Mouse (Mus musculus): Measurements from ENCODE around the gene Cmc2. TPM values are rescaled to one million over a fixed set of nuclear protein-coding genes. Genes with fewer than 3 reads are reported as not detected.

Cmc2 gene
- total and polyA plus RNA-seq, 3 experiments: 30.0 to 79.2 (median 65.8) TPM

DNA sequence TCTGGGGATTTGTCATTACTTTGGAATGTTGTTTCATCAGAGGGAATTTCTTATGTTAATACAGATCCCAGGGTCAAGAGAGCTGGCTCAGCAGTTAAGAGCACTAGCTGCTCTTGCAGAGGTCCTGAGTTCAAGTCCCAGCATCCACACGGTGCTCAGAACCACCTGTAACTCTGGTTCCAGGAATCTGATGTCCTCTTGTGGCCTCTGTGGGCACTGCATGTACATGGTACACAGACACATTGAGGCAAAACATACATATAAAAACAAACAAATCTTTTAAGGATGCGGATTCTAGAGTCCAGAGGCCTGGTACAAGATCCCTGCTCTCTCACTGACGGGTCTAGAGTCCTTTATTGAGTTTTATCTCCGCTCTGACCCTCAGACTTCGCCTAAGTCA, 7.3 kb upstream of the Cmc2 start:
- intact Hi-C loops (cut with DNase I): loop anchor here (5.0 kb wide), 1 partner anchor 61 kb away; no protein-coding TSS in a partner anchor
- no peak for DNase-seq
- H3K4me1 ChIP-seq (ENCODE audit: control insufficient read depth, insufficient read depth, low read length): no peaks in the 10 kb centered on the region
- H3K36me3 ChIP-seq (ENCODE audit: control insufficient read depth, insufficient read depth, low read length): no peaks in the 10 kb centered on the region
- H3K27me3 ChIP-seq (ENCODE audit: control insufficient read depth, insufficient read depth, low read length): no peaks in the 10 kb centered on the region
- H3K4me3 ChIP-seq: no peak overlapping the region
- TF ChIP-seq EP300 (IDR thresholded peaks at IDR 0.05; ENCODE audit: insufficient read depth, low read depth, low read length) (no peak), CTCF (IDR thresholded peaks at IDR 0.05) (no peak), POLR2A (IDR thresholded peaks at IDR 0.05; ENCODE audit: insufficient read depth, low read depth, low read length) (no peak)
- no peaks in the 10 kb centered on the region for H3K79me2 ChIP-seq (replicated peaks; ENCODE audit: control insufficient read depth, insufficient read depth, low read length)
- WGBS: 91% methylated on average over 5 of the region's 5 CpGs
- no peak overlapping the region for H3K9ac ChIP-seq (ENCODE audit: low read depth, low read length)
- no peak overlapping the region for H3K27ac ChIP-seq

DNA sequence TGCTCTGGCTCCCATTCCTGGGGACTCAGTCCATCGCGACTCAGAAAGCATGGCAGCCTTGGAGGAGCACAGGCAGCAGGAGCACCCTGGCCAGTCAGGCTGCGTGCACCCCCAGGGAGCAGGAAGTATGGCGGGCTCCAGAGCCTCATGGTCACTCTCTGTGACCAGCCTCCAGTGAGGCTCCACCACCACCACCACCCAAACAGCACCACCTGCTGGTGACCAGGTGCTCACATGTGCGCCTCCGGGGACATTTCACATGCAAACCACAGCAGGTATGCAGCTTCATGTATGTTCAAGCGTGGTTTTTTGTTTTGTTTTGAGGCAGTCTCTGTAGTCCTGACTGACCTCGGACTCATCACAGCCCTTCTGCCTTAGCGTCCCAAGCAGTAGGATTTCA, 6.6 kb upstream of the Cmc2 start:
- H3K79me2 ChIP-seq (replicated peaks; ENCODE audit: control insufficient read depth, insufficient read depth, low read length): no peaks in the 10 kb centered on the region
- no peak overlapping the region for H3K9ac ChIP-seq (ENCODE audit: low read depth, low read length)
- no peaks in the 10 kb centered on the region for H3K4me1 ChIP-seq (ENCODE audit: control insufficient read depth, insufficient read depth, low read length)
- no peaks in the 10 kb centered on the region for H3K27me3 ChIP-seq (ENCODE audit: control insufficient read depth, insufficient read depth, low read length)
- intact Hi-C loops (cut with DNase I): loop anchor here (5.0 kb wide), 1 partner anchor 61 kb away; no protein-coding TSS in a partner anchor
- peak in 1 of 2 experiments; percentile 46 for DNase-seq
- no peak overlapping the region for H3K4me3 ChIP-seq
- no peaks in the 10 kb centered on the region for H3K36me3 ChIP-seq (ENCODE audit: control insufficient read depth, insufficient read depth, low read length)
- TF ChIP-seq POLR2A (IDR thresholded peaks at IDR 0.05; ENCODE audit: insufficient read depth, low read depth, low read length): no peak
- TF ChIP-seq EP300 (IDR thresholded peaks at IDR 0.05; ENCODE audit: insufficient read depth, low read depth, low read length): no peak
- TF ChIP-seq CTCF (IDR thresholded peaks at IDR 0.05): peak; percentile 66
- H3K27ac ChIP-seq: no peak overlapping the region
- 80% methylated on average over 9 of the region's 9 CpGs for WGBS

- no peak overlapping the region for H3K4me3 ChIP-seq
- intact Hi-C loops (cut with DNase I): loop anchor here (5.0 kb wide), 2 partner anchors 69 to 234 kb away; partner anchors contain the start of genes Gan and Gcsh
- DNase-seq: no peak
- H3K9ac ChIP-seq (ENCODE audit: low read depth, low read length): no peak overlapping the region
- no peaks in the 10 kb centered on the region for H3K27me3 ChIP-seq (ENCODE audit: control insufficient read depth, insufficient read depth, low read length)
- WGBS: 80% methylated on average over 8 of the region's 8 CpGs
- no peaks in the 10 kb centered on the region for H3K36me3 ChIP-seq (ENCODE audit: control insufficient read depth, insufficient read depth, low read length)
- no peaks in the 10 kb centered on the region for H3K79me2 ChIP-seq (replicated peaks; ENCODE audit: control insufficient read depth, insufficient read depth, low read length)
- peaks cover 3% of the 10 kb centered on the region for H3K4me1 ChIP-seq (ENCODE audit: control insufficient read depth, insufficient read depth, low read length)
- H3K27ac ChIP-seq: no peak overlapping the region
- TF ChIP-seq POLR2A (IDR thresholded peaks at IDR 0.05; ENCODE audit: insufficient read depth, low read depth, low read length): no peak
Measured at GRCm38 (mm10) chr8:116923526-116923925, 2.3 kb upstream of the Cmc2 start.

- TF ChIP-seq POLR2A (IDR thresholded peaks at IDR 0.05; ENCODE audit: insufficient read depth, low read depth, low read length) (no peak; the same call in 1 of the 2 replicates), EP300 (IDR thresholded peaks at IDR 0.05; ENCODE audit: insufficient read depth, low read depth, low read length) (no peak), CTCF (IDR thresholded peaks at IDR 0.05) (no peak)
- intact Hi-C loops (cut with DNase I): loop anchor here (5.0 kb wide), 2 partner anchors 70 to 235 kb away; partner anchors contain the start of genes Gan and Gcsh
- no peaks in the 10 kb centered on the region for H3K36me3 ChIP-seq (ENCODE audit: control insufficient read depth, insufficient read depth, low read length)
- H3K27ac ChIP-seq: peak overlapping the region; percentile 92
- peak overlapping the region; percentile 71 for H3K9ac ChIP-seq (ENCODE audit: low read depth, low read length)
- DNase-seq: no peak
- no peaks in the 10 kb centered on the region for H3K27me3 ChIP-seq (ENCODE audit: control insufficient read depth, insufficient read depth, low read length)
- peaks cover 3% of the 10 kb centered on the region for H3K4me1 ChIP-seq (ENCODE audit: control insufficient read depth, insufficient read depth, low read length)
- WGBS: 27% methylated on average over 17 of the region's 17 CpGs
- H3K4me3 ChIP-seq: peak overlapping the region; percentile 89
- no peaks in the 10 kb centered on the region for H3K79me2 ChIP-seq (replicated peaks; ENCODE audit: control insufficient read depth, insufficient read depth, low read length)
Measured at GRCm38 (mm10) chr8:116922060-116922757, 954 bp upstream of the Cmc2 start.

DNA sequence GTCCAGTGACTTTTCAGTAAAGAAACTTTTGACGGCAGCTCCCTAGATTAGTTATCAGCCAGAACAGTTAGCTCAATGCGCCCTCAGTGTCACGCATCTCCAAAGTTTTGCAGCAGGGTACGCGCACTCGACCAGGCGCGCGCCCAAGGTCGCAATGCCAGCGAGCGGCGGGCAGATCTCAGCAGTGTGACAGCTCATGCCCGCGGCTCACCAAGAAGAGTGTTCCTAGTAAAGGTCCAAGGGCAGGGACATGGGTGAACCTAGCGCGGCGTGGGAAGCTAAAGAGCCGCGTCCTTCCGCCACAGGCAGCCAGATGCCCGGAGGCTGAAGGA, 284 bp downstream of the Cmc2 start:
- Histone ChIP-seq H3K27me3 (ENCODE audit: control insufficient read depth, insufficient read depth, low read length) (no peaks in the 10 kb centered on the region), H3K79me2 (replicated peaks; ENCODE audit: control insufficient read depth, insufficient read depth, low read length) (0 out of 2 replicates have a peak, but pooled peaks cover 1% of the 10 kb centered on the region), H3K36me3 (ENCODE audit: control insufficient read depth, insufficient read depth, low read length) (no peaks in the 10 kb centered on the region), H3K9ac (ENCODE audit: low read depth, low read length) (peak overlapping the region; percentile 77), H3K4me1 (ENCODE audit: control insufficient read depth, insufficient read depth, low read length) (peaks cover 3% of the 10 kb centered on the region), H3K4me3 (peak overlapping the region; percentile 89), H3K27ac (peak overlapping the region; percentile 92)
- WGBS: under 1% methylated on average over 22 of the region's 22 CpGs
- no peak for DNase-seq
- intact Hi-C loops (cut with DNase I): loop anchor here (1.0 to 5.0 kb wide), 4 partner anchors 22 to 236 kb away; partner anchors contain the start of genes Atmin, Gan and Gcsh
- TF ChIP-seq CTCF (IDR thresholded peaks at IDR 0.05) (no peak), POLR2A (IDR thresholded peaks at IDR 0.05; ENCODE audit: insufficient read depth, low read depth, low read length) (no peak), EP300 (IDR thresholded peaks at IDR 0.05; ENCODE audit: insufficient read depth, low read depth, low read length) (no peak)

DNA sequence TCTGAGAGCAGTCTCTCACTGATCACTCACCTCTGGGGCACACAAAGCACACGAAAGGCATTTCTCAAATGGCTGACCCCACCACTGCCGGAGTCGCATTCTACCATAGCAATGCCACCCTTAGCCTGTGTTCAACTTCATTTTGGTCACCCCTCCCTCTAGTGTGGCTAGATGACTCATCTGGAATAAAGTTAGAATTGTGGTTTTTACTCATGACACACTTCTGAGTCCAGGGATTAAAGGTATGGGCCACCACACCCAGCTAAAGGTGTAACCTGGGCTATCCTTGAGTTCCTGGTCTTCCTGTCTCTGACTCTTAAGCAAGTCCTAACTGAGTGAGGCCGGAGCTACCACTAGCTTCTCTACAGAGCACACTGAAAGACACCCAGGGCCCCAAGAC, 15.4 kb downstream of the Cmc2 start:
- Histone ChIP-seq H3K4me1 (ENCODE audit: control insufficient read depth, insufficient read depth, low read length) (no peaks in the 10 kb centered on the region), H3K9ac (ENCODE audit: low read depth, low read length) (no peak overlapping the region), H3K27ac (no peak overlapping the region), H3K79me2 (replicated peaks; ENCODE audit: control insufficient read depth, insufficient read depth, low read length) (no peaks in the 10 kb centered on the region), H3K27me3 (ENCODE audit: control insufficient read depth, insufficient read depth, low read length) (no peaks in the 10 kb centered on the region), H3K4me3 (no peak overlapping the region), H3K36me3 (ENCODE audit: control insufficient read depth, insufficient read depth, low read length) (no peaks in the 10 kb centered on the region)
- TF ChIP-seq POLR2A (IDR thresholded peaks at IDR 0.05; ENCODE audit: insufficient read depth, low read depth, low read length) (no peak), EP300 (IDR thresholded peaks at IDR 0.05; ENCODE audit: insufficient read depth, low read depth, low read length) (no peak), CTCF (IDR thresholded peaks at IDR 0.05) (no peak)
- intact Hi-C loops (cut with DNase I): no loop called here
- no peak for DNase-seq
- 96% methylated on average over 4 of the region's 4 CpGs for WGBS
